Mouse (Mus musculus) olfactory bulb, adult 2 months (tissue): ENCODE measurements around the gene Lig3.

Experiments
- CTCF ChIP-seq: fragments of 200-500 bp; IDR thresholded peaks from 2 replicates; pipeline ENCODE4 v1.5.1; 2012; ENCODE audit warnings: low read depth, mild to moderate bottlenecking, low read length, moderate library complexity; ENCODE audit not compliant: insufficient read depth
- POLR2A ChIP-seq: fragments of 200-500 bp; IDR thresholded peaks from 2 replicates; pipeline ENCODE4 v1.6.1; 2012; ENCODE audit warnings: mild to moderate bottlenecking, low read depth, low read length, moderate library complexity; ENCODE audit not compliant: insufficient read depth

GRCm38 (mm10) chr11:82746138-82746537 lies 34.8 kb upstream of the Lig3 start:
- TF ChIP-seq POLR2A (no peak), CTCF (no peak)
